Mouse (Mus musculus) forebrain, embryonic 14.5 days (tissue): ENCODE results near the gene Eef1akmt2. TPM values are rescaled to one million over a fixed set of nuclear protein-coding genes. Genes with fewer than 3 reads are reported as not detected.

Source experiments
- ATAC-seq: fragments of 200-750 bp; cut with Nextera tagmentation; 2 replicates; pipeline ENCODE4 v1.8.0; 2017; ENCODE audit warnings: mild to moderate bottlenecking, moderate library complexity
- DNase-seq: peaks from one replicate; pipeline ENCODE4 v3.0.0-alpha.2; 2015; ENCODE audit warnings: low spot score
- H3K27ac ChIP-seq: fragments of 300-500 bp; sonication (generic); 2 replicates; pipeline ENCODE4 v1.5.1; 2014; ENCODE audit warnings: low read depth, mild to moderate bottlenecking, control low read depth, low read length, moderate library complexity
- H3K27me3 ChIP-seq: fragments of 300-500 bp; sonication (generic); replicated peaks from 2 replicates; pipeline ENCODE4 v1.6.1; 2014; ENCODE audit warnings: low read length, control low read depth, mixed read lengths; ENCODE audit not compliant: control insufficient read depth, insufficient read depth
- H3K36me3 ChIP-seq: fragments of 300-500 bp; sonication (generic); 2 replicates; pipeline ENCODE4 v1.6.1; 2014; ENCODE audit warnings: low read length, control low read depth; ENCODE audit not compliant: control insufficient read depth, insufficient read depth
- H3K4me1 ChIP-seq: fragments of 300-500 bp; sonication (generic); 2 replicates; pipeline ENCODE4 v1.6.1; 2014; ENCODE audit warnings: antibody characterized with exemption, low read length, control low read depth; ENCODE audit not compliant: control insufficient read depth, insufficient read depth
- H3K4me2 ChIP-seq: fragments of 300-500 bp; sonication (generic); 2 replicates; pipeline ENCODE4 v1.6.1; 2014; ENCODE audit warnings: mild to moderate bottlenecking, control low read depth, low read length
- H3K4me3 ChIP-seq: fragments of 300-500 bp; sonication (generic); 2 replicates; pipeline ENCODE4 v1.5.1; 2014; ENCODE audit warnings: low read depth, low read length, control low read depth
- H3K9ac ChIP-seq: fragments of 300-500 bp; sonication (generic); 2 replicates; pipeline ENCODE4 v1.6.1; 2014; ENCODE audit warnings: mild to moderate bottlenecking, low read length, control low read depth, moderate library complexity
- H3K9me3 ChIP-seq: fragments of 300-500 bp; sonication (generic); replicated peaks from 2 replicates; pipeline ENCODE4 v1.6.1; 2016; ENCODE audit warnings: low read length, control low read depth, mixed read lengths; ENCODE audit not compliant: control insufficient read depth
- WGBS: fragments of 180-500 bp; shearing (Covaris S2); extraction: QIAGEN DNeasy Blood & Tissue Kit; methylation state at CpG from one replicate; pipeline ENCODE4 v1.1.7; 2014; 5-methylcytosine and 5-hydroxymethylcytosine counted together
- polyA plus RNA-seq: library from polyadenylated mRNA; unstranded; fragments of >200 nt; fragmentation: Nextera tagmentation; extraction: Ambion mirVana; gene quantifications from 2 replicates; pipeline ENCODE4 v1.2.1, GENCODE M21; 2014

Eef1akmt2 gene
- 99.8 and 110 TPM in 2 replicates for polyA plus RNA-seq

GRCm38 (mm10) chr7:132852173-132852844 lies at the start of gene Eef1akmt2:
Gene Eef1akmt2, minus strand, starts transcription at chr7:132852673.
- H3K36me3 ChIP-seq: peaks cover 28% of the 10 kb centered on the region
- H3K9ac ChIP-seq: peak within 1 kb of the TSS; percentile 93
- no peaks in the 10 kb centered on the region for H3K27me3 ChIP-seq
- H3K4me3 ChIP-seq: peak within 1 kb of the TSS; percentile 75
- peaks cover 8% of the 10 kb centered on the region for H3K4me1 ChIP-seq
- peak; percentile 94 for DNase-seq
- H3K9me3 ChIP-seq: no peaks in the 10 kb centered on the region
- peak; percentile 96 for ATAC-seq
- H3K27ac ChIP-seq: peak within 1 kb of the TSS; percentile 98
- under 1% methylated on average over 37 of the region's 37 CpGs for WGBS
- H3K4me2 ChIP-seq: peak within 1 kb of the TSS; percentile 66

- H3K4me1 ChIP-seq: no peaks in the 10 kb centered on the region
- no peaks in the 10 kb centered on the region for H3K27me3 ChIP-seq
- H3K9ac ChIP-seq: no peak overlapping the region
- no peak overlapping the region for H3K27ac ChIP-seq
- no peak overlapping the region for H3K4me3 ChIP-seq
- H3K4me2 ChIP-seq: no peak overlapping the region
- DNase-seq (no peak), ATAC-seq (no peak)
- H3K9me3 ChIP-seq: no peaks in the 10 kb centered on the region
- 56% methylated on average over 2 of the region's 2 CpGs for WGBS
- no peaks in the 10 kb centered on the region for H3K36me3 ChIP-seq
Measured at GRCm38 (mm10) chr7:132900826-132901531, 48.5 kb upstream of the Eef1akmt2 start.

- Histone ChIP-seq H3K4me1 (no peaks in the 10 kb centered on the region), H3K9ac (no peak overlapping the region), H3K27ac (no peak overlapping the region), H3K4me3 (no peak overlapping the region), H3K4me2 (no peak overlapping the region), H3K9me3 (no peaks in the 10 kb centered on the region), H3K27me3 (no peaks in the 10 kb centered on the region), H3K36me3 (no peaks in the 10 kb centered on the region)
- DNase-seq (no peak), ATAC-seq (no peak)
- 86% methylated on average over 2 of the region's 2 CpGs for WGBS
Measured at GRCm38 (mm10) chr7:132898234-132898633, 45.8 kb upstream of the Eef1akmt2 start.

- Histone ChIP-seq H3K4me2 (no peak overlapping the region), H3K9me3 (no peaks in the 10 kb centered on the region), H3K27ac (no peak overlapping the region), H3K4me1 (no peaks in the 10 kb centered on the region), H3K4me3 (no peak overlapping the region), H3K27me3 (no peaks in the 10 kb centered on the region), H3K9ac (no peak overlapping the region), H3K36me3 (no peaks in the 10 kb centered on the region)
- DNase-seq: no peak
- 87% methylated on average over 10 of the region's 10 CpGs for WGBS
- ATAC-seq: no peak
Measured at GRCm38 (mm10) chr7:132897258-132897657, 44.8 kb upstream of the Eef1akmt2 start.

GRCm38 (mm10) chr7:132896206-132896815 lies 43.8 kb upstream of the Eef1akmt2 start:
- H3K4me3 ChIP-seq: no peak overlapping the region
- H3K27ac ChIP-seq: no peak overlapping the region
- no peaks in the 10 kb centered on the region for H3K27me3 ChIP-seq
- H3K9ac ChIP-seq: no peak overlapping the region
- H3K4me1 ChIP-seq: no peaks in the 10 kb centered on the region
- H3K36me3 ChIP-seq: no peaks in the 10 kb centered on the region
- no peaks in the 10 kb centered on the region for H3K9me3 ChIP-seq
- ATAC-seq (no peak), DNase-seq (no peak)
- 88% methylated on average over 9 of the region's 9 CpGs for WGBS
- H3K4me2 ChIP-seq: no peak overlapping the region

GRCm38 (mm10) chr7:132894841-132895555 lies 42.5 kb upstream of the Eef1akmt2 start:
- Histone ChIP-seq H3K4me3 (no peak overlapping the region), H3K4me2 (no peak overlapping the region), H3K27ac (no peak overlapping the region), H3K9ac (no peak overlapping the region), H3K4me1 (no peaks in the 10 kb centered on the region), H3K27me3 (no peaks in the 10 kb centered on the region), H3K9me3 (no peaks in the 10 kb centered on the region), H3K36me3 (no peaks in the 10 kb centered on the region)
- ATAC-seq (no peak), DNase-seq (peak; percentile 19)
- WGBS: 70% methylated on average over 7 of the region's 7 CpGs

GRCm38 (mm10) chr7:132893336-132893735 lies 40.9 kb upstream of the Eef1akmt2 start:
- no peaks in the 10 kb centered on the region for H3K36me3 ChIP-seq
- 79% methylated on average over 1 of the region's 1 CpGs for WGBS
- no peak for ATAC-seq
- no peak overlapping the region for H3K4me3 ChIP-seq
- no peak overlapping the region for H3K9ac ChIP-seq
- H3K4me2 ChIP-seq: no peak overlapping the region
- DNase-seq: no peak
- no peaks in the 10 kb centered on the region for H3K4me1 ChIP-seq
- H3K27ac ChIP-seq: no peak overlapping the region
- H3K27me3 ChIP-seq: no peaks in the 10 kb centered on the region
- no peaks in the 10 kb centered on the region for H3K9me3 ChIP-seq

- WGBS: 88% methylated on average over 7 of the region's 7 CpGs
- no peak overlapping the region for H3K9ac ChIP-seq
- DNase-seq: no peak
- H3K4me1 ChIP-seq: no peaks in the 10 kb centered on the region
- no peak for ATAC-seq
- no peak overlapping the region for H3K27ac ChIP-seq
- no peak overlapping the region for H3K4me2 ChIP-seq
- no peaks in the 10 kb centered on the region for H3K36me3 ChIP-seq
- H3K27me3 ChIP-seq: no peaks in the 10 kb centered on the region
- H3K4me3 ChIP-seq: no peak overlapping the region
- H3K9me3 ChIP-seq: no peaks in the 10 kb centered on the region
Measured at GRCm38 (mm10) chr7:132892806-132893205, 40.3 kb upstream of the Eef1akmt2 start.
